Mouse (Mus musculus) ES-E14 (cell line): Measurements from ENCODE around the gene Gpr180. TPM values are rescaled to one million over a fixed set of nuclear protein-coding genes. Genes with fewer than 3 reads are reported as not detected.

ENCODE experiments used
- DNase-seq: peaks from one replicate; pipeline ENCODE4 v3.0.0-alpha.2; 2013; ENCODE audit warnings: low read depth, low spot score
- H3K27ac ChIP-seq: 2 replicates; pipeline ENCODE4 v1.5.1; 2012; ENCODE audit warnings: low read depth, mild to moderate bottlenecking, low read length, moderate library complexity, mixed read lengths; ENCODE audit not compliant: poor library complexity, insufficient read depth, severe bottlenecking
- H3K36me3 ChIP-seq: 2 replicates; pipeline ENCODE4 v1.6.1; 2012; ENCODE audit warnings: mild to moderate bottlenecking, low read length, moderate library complexity, mixed read lengths; ENCODE audit not compliant: control insufficient read depth, poor library complexity, insufficient read depth, severe bottlenecking
- H3K4me1 ChIP-seq, 2 experiments: fragments of 150-350 bp in 1 of 2; sonication (generic) in 1 of 2; 2 replicates each; pipeline ENCODE4 v1.6.1; 2012; ENCODE audit warnings: low read length in 2 of 2, mild to moderate bottlenecking in 1 of 2, mixed read lengths in 1 of 2; ENCODE audit not compliant: control insufficient read depth in 2 of 2, insufficient read depth in 2 of 2, poor library complexity in 1 of 2
- H3K4me3 ChIP-seq, 2 experiments: fragments of 150-350 bp in 1 of 2; sonication (generic) in 1 of 2; 2 replicates each; pipeline ENCODE4 v1.5.1; 2012; ENCODE audit warnings: low read length in 2 of 2, low read depth in 1 of 2, mild to moderate bottlenecking in 1 of 2, mixed read lengths in 1 of 2; ENCODE audit not compliant: insufficient read depth in 1 of 2, poor library complexity in 1 of 2, severe bottlenecking in 1 of 2
- H3K9ac ChIP-seq: 2 replicates; pipeline ENCODE4 v1.6.1; 2012; ENCODE audit warnings: low read depth, mild to moderate bottlenecking, low read length, mixed read lengths; ENCODE audit not compliant: poor library complexity, insufficient read depth, severe bottlenecking
- H3K9me3 ChIP-seq: fragments of 150-350 bp; sonication (generic); 2 replicates; pipeline ENCODE4 v1.6.1; 2012; ENCODE audit warnings: low read depth, mild to moderate bottlenecking, low read length; ENCODE audit not compliant: control insufficient read depth, insufficient read depth
- CHD2 ChIP-seq: IDR thresholded peaks from 2 replicates; pipeline ENCODE4 v1.6.1; 2014; ENCODE audit warnings: mild to moderate bottlenecking, low read depth, low read length, inconsistent platforms
- HCFC1 ChIP-seq: IDR thresholded peaks from 2 replicates; pipeline ENCODE4 v1.6.1; 2012; ENCODE audit warnings: low read length, inconsistent platforms, borderline replicate concordance; ENCODE audit not compliant: insufficient read depth
- MAFK ChIP-seq: IDR thresholded peaks from 2 replicates; pipeline ENCODE4 v1.6.1; 2014; ENCODE audit warnings: mild to moderate bottlenecking, low read depth, low read length, inconsistent platforms; ENCODE audit not compliant: insufficient read depth
- ZC3H11A ChIP-seq: IDR thresholded peaks from 2 replicates; pipeline ENCODE4 v1.6.1; 2012; ENCODE audit warnings: low read depth, mild to moderate bottlenecking, inconsistent platforms, low read length, borderline replicate concordance
- ZNF384 ChIP-seq: IDR thresholded peaks from 2 replicates; pipeline ENCODE4 v1.6.1; 2012; ENCODE audit warnings: low read depth, low read length, inconsistent platforms
- in situ Hi-C, 2 experiments: fragments of 600-800 bp; cut with MboI; formaldehyde crosslinking; loops; one replicate each; pipeline ENCODE4 v1.15.1; 2025; ENCODE audit warnings: low sequenced_read_pairs in 2 of 2, inconsistent platforms in 1 of 2; ENCODE audit not compliant: unreplicated experiment in 2 of 2
- total RNA-seq: library from RNA; depleted of rRNA; stranded (reverse); fragments of 300-350 nt; gene quantifications from 2 replicates; pipeline ENCODE4 v1.2.3, GENCODE M21; 2012

The Gpr180 gene
- total RNA-seq, 1 experiment = 18.2 TPM

DNA sequence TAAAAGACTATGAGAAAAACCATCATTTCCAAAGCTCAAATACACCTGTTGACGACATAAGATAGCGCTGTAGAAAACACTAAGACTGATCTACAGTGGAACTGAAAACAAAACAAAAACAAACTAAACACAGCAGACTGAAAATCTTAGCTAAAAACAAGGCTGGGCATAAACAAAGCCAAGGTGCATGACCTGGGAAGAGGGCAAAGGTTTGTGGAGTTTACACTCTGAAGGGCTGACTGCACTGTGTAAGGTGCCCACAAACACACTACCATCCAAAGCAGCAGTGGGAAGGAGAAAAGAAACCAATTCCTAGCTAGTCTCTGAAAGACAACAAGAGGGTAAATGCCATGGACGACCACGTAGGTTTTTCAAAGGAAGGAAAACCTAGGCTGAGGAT, 12.2 kb upstream of the Gpr180 start:
- in situ Hi-C loops = no loop called here
- H3K36me3 ChIP-seq = peaks cover 8% of the 10 kb centered on the region
- TF ChIP-seq HCFC1 = no peak
- no peak for TF ChIP-seq MAFK
- TF ChIP-seq ZNF384 = no peak
- no peak for TF ChIP-seq ZC3H11A
- TF ChIP-seq CHD2 = no peak

DNA sequence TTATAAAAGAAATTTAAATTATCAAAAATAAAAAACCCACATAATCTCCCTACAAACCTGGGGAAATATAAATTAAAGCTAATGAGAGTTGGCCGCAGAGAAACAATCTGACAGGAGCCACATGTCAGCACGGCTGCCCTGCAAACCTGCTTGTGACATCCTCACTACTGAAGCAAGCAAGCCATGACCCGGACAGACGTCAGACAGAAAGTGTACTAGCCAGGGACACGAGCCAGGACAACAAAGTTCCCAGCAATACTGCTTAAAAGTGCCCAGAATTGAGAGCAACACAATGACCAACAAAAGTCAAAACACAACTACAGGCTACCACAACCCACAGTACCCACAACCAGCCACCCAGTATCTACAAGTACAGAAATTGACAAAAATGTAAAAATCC, 10.7 kb upstream of the Gpr180 start:
- DNase-seq = no peak
- Histone ChIP-seq H3K9me3 (no peaks in the 10 kb centered on the region), H3K27ac (no peak overlapping the region), H3K4me3 (no peak overlapping the region), H3K4me1 (no peaks in the 10 kb centered on the region; a peak in 1 of 4 replicates), H3K36me3 (peaks cover 6% of the 10 kb centered on the region), H3K9ac (no peak overlapping the region)
- in situ Hi-C loops = no loop called here
- no peak for TF ChIP-seq ZC3H11A
- no peak for TF ChIP-seq HCFC1
- TF ChIP-seq MAFK = no peak
- TF ChIP-seq ZNF384 = no peak
- TF ChIP-seq CHD2 = no peak

More for the DNA sequence above, 12.2 kb upstream of the Gpr180 start:
- no peak overlapping the region for H3K9ac ChIP-seq
- no peaks in the 10 kb centered on the region for H3K4me1 ChIP-seq
- H3K4me3 ChIP-seq = no peak overlapping the region
- no peaks in the 10 kb centered on the region for H3K9me3 ChIP-seq
- no peak for DNase-seq
- no peak overlapping the region for H3K27ac ChIP-seq

DNA sequence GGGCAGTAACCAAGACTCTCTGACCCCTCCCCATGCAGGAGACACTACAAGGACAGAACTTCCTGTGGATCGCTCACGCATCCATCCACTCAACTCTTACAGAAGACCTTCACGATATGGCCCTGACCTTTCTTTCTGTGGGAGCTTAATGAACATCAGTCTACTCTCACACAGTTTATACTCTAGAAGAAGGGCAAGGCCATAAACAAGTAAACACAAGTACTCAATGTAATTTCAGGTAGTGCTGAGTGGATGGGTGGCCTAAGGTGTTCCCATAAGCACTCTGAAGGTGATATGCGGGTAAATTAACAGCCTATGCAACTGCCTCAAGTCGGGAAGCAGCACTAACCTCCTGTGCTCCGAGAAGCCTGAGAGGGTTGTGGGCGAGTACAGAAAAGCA, 5.5 kb upstream of the Gpr180 start:
- TF ChIP-seq ZC3H11A = no peak
- no peak for TF ChIP-seq ZNF384
- TF ChIP-seq HCFC1 = no peak
- no peak for TF ChIP-seq MAFK
- no peak for TF ChIP-seq CHD2
- Histone ChIP-seq H3K9me3 (no peaks in the 10 kb centered on the region), H3K36me3 (peaks cover 2% of the 10 kb centered on the region), H3K4me1 (peaks cover 0 to 4% of the 10 kb centered on the region in 2 experiments; a peak in 1 of 4 replicates), H3K27ac (no peak overlapping the region), H3K4me3 (peak overlapping the region; percentile 89 to 97; a peak in 3 of 4 replicates), H3K9ac (peak overlapping the region; percentile 42; the same call in 1 of the 2 replicates)
- in situ Hi-C loops = no loop called here
- DNase-seq = no peak

DNA sequence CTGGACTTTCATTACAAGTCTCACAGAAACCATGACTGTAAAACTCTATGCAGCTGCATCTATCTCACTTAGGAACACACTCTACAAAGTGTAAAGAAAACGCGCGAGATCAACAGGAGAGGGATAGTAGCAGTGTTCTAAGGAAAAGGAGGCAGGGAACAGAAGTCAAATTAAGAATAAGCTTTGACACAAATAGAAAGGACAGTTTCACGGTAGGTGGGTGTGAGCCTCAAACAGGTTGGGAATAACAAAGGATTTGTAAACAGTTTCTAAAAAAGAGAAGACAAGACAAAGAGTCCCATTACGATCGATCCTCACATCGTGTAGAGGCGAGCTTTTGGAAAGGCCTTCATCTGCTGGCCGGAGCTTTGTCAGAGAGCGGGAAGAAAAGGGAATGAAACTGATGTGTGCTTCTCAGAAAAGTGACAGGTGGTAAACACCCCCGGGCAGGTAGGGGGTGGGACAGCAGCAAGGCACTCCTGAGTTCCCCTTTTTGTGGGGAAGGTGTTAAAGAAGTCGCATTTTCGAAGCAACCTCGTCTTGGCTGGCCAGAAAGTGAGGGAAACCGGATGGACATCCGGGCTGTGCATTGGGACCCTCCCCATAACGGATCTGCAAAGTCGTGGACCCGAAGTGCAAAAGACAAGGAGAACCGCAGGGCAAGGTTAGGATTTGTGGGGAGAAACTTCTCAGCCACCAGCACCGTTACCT, 4.9 kb upstream of the Gpr180 start:
- Histone ChIP-seq H3K4me3 (peak overlapping the region; percentile 89 to 97), H3K9me3 (no peaks in the 10 kb centered on the region), H3K36me3 (peaks cover 2% of the 10 kb centered on the region), H3K9ac (peak overlapping the region; percentile 80), H3K4me1 (peaks cover 0 to 4% of the 10 kb centered on the region in 2 experiments; a peak in 1 of 4 replicates), H3K27ac (no peak overlapping the region)
- TF ChIP-seq CHD2 (no peak), ZNF384 (no peak), HCFC1 (no peak)
- in situ Hi-C loops = no loop called here
- no peak for DNase-seq

DNA sequence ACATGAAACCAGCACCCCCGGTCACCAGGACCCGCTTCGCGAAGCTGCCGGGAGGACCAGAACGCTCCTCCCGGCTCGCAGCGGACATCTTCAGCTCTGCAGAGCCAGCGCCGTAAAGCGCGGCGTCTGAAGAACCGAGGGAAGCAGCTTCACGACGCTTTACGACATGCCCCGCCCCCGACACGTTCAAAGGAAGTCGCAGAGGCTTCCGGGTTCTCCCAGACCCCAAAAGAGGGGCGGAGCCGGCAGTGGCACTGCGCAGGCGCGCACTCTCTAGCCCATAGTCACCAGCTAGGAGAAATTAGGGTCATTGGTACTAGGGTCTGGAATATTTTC, 4.3 kb upstream of the Gpr180 start, which contains the start of gene Tgds:
Tgds (minus strand) TSS at position 114 of the 336 bp plus-strand sequence.
- in situ Hi-C loops = no loop called here
- peak; percentile 99 for DNase-seq
- Histone ChIP-seq H3K27ac (no peak within 1 kb of the TSS), H3K4me1 (peaks cover 0 to 4% of the 10 kb centered on the region in 2 experiments; a peak in 1 of 4 replicates), H3K36me3 (peaks cover 2% of the 10 kb centered on the region), H3K9me3 (no peaks in the 10 kb centered on the region), H3K4me3 (peak within 1 kb of the TSS; percentile 89 to 97), H3K9ac (peak within 1 kb of the TSS; percentile 80)
- no peak for TF ChIP-seq ZNF384
- no peak for TF ChIP-seq ZC3H11A
- TF ChIP-seq CHD2 = no peak
- peak; percentile 33; the same call in 1 of the 2 replicates for TF ChIP-seq HCFC1
